In genomic region chr4:128774467-128774866, GRCm38 (mm10) we compare ENCODE assay signal across 8 mouse cellular contexts. TPM values are rescaled to one million over a fixed set of nuclear protein-coding genes. Genes with fewer than 3 reads are reported as not detected.
DNase-seq lines count a peak whose midpoint lies in the region; ATAC-seq and TF ChIP-seq lines count a peak whose summit lies in the region.
"Had no signal": no experiment of that assay in that cellular context is flagged by ENCODE, and none has a peak within 500 bp of the region (broad histone marks: within the 10 kb centered on the region; RNA-seq: fewer than 3 reads in every experiment).

No protein-coding gene starts in this region.

- no peaks in the 10 kb centered on the region; the same call in 1 of the 2 replicates for H3K36me3 ChIP-seq in liver, embryonic 14.5 days (replicated peaks; ENCODE audit: control insufficient read depth, insufficient read depth, low read depth)

- no peak for TF ChIP-seq EP300 in liver, embryonic 14.5 days (IDR thresholded peaks at IDR 0.05; ENCODE audit: low read depth)

- H3K4me1 ChIP-seq in liver, embryonic 14.5 days (replicated peaks; ENCODE audit: control insufficient read depth in 2 of 2, insufficient read depth in 2 of 2, low read length in 1 of 2) = no peaks in the 10 kb centered on the region; a peak in 1 of 4 replicates

- ATAC-seq in activated CD4-positive, CD25-positive, alpha-beta regulatory T cell, adult 4 months = peak; percentile 52
- ATAC-seq in erythroid progenitor cell, adult 5-6 weeks (replicated peaks; ENCODE audit: low FRiP score, poor library complexity, severe bottlenecking) = peak; percentile 53; the same call in 1 of the 2 replicates
- ATAC-seq in liver, embryonic 14.5 days (ENCODE audit: insufficient read depth) = peak; percentile 27; the same call in 1 of the 2 replicates

- H3K27ac ChIP-seq in layer of hippocampus, adult 2 months = no peak overlapping the region
- H3K27ac ChIP-seq in liver, embryonic 14.5 days = no peak overlapping the region
- H3K27ac ChIP-seq: heart, embryonic 13.5 days had no signal

- 89% methylated on average over 9 of the region's 9 CpGs for WGBS in liver, embryonic 14.5 days (ENCODE audit: insufficient replicate concordance)

- H3K9me3 ChIP-seq in liver, embryonic 14.5 days (ENCODE audit: control insufficient read depth, low read length) = no peaks in the 10 kb centered on the region
- H3K9me3 ChIP-seq: heart, embryonic 13.5 days had no signal

- H3K9ac ChIP-seq in liver, embryonic 14.5 days (replicated peaks) = no peak overlapping the region
- H3K9ac ChIP-seq: heart, embryonic 13.5 days had no signal

- no peaks in the 10 kb centered on the region for H3K27me3 ChIP-seq in liver, embryonic 14.5 days (ENCODE audit: control insufficient read depth, insufficient read depth, low read length)
- H3K27me3 ChIP-seq: heart, embryonic 13.5 days had no signal

- peak; percentile 29 to 58 for DNase-seq in layer of hippocampus, adult 2 months (ENCODE audit: low spot score in 2 of 2)
- no peak for DNase-seq in layer of hippocampus, adult 9-11 months
- peak; percentile 70 for DNase-seq in ES-CJ7 (ENCODE audit: low read depth, low spot score)
- peak in 2 of 3 experiments; percentile 23 to 25 for DNase-seq in liver, embryonic 14.5 days (ENCODE audit: low read depth in 3 of 3, low spot score in 3 of 3)
- DNase-seq in spleen, postnatal 4 days (ENCODE audit: low spot score in 2 of 2) = peak; percentile 60 to 88

- H3K4me3 ChIP-seq in layer of hippocampus, adult 2 months = no peak overlapping the region
- H3K4me3 ChIP-seq in liver, embryonic 14.5 days (ENCODE audit: insufficient read depth in 1 of 2, low read depth in 2 of 2, low read length in 2 of 2) = no peak overlapping the region
- H3K4me3 ChIP-seq: heart, embryonic 13.5 days had no signal

- peak; percentile 96 for TF ChIP-seq CTCF in layer of hippocampus, adult 2 months (conservative IDR thresholded peaks at IDR 0.05)
- peak; percentile 89 for TF ChIP-seq CTCF in liver, embryonic 14.5 days (IDR thresholded peaks at IDR 0.05; ENCODE audit: low read depth)

- no peak overlapping the region for H3K4me2 ChIP-seq in liver, embryonic 14.5 days (ENCODE audit: low read depth)
- H3K4me2 ChIP-seq: heart, embryonic 13.5 days had no signal

RNA-seq across cellular contexts. Expression of gene A3galt2, which starts 19.3 kb away (rescaled TPM):
- under 1 TPM; 0.20 to 0.26 TPM for total RNA-seq in layer of hippocampus, adult 2 months (2021)
- not detected for polyA plus RNA-seq in activated CD4-positive, CD25-positive, alpha-beta regulatory T cell, adult 4 months (2017; shearing (Covaris generic))
- total RNA-seq in erythroid progenitor cell, adult 5-6 weeks (2015; ENCODE audit: low replicate concordance) = not detected in 2 replicates
- 0.08 TPM in 1 of 2 replicates, not detected in the other for total RNA-seq in erythroid progenitor cell, adult 5-6 weeks (2017; ENCODE audit: low replicate concordance)
- polyA plus RNA-seq in liver, embryonic 14.5 days (2012; rRNA removed) = 0.06 and 0.09 TPM in 2 replicates
- polyA plus RNA-seq in liver, embryonic 14.5 days (2014; fragmentation: Nextera tagmentation; extraction: Ambion mirVana) = 0.04 TPM in 1 of 2 replicates, not detected in the other

RNA-seq across cellular contexts. Expression of gene Zfp362, which starts 31.4 kb away (rescaled TPM):
- 10 to 100 TPM; 25.8 to 26.8 TPM for total RNA-seq in layer of hippocampus, adult 2 months (2021)
- 10 to 100 TPM in 1 of 2 experiments, 1 to 10 TPM in 1; 6.9 to 13.2 TPM for polyA plus RNA-seq in activated CD4-positive, CD25-positive, alpha-beta regulatory T cell, adult 4 months (2017; shearing (Covaris generic))
- 8.6 and 10.5 TPM in 2 replicates for total RNA-seq in erythroid progenitor cell, adult 5-6 weeks (2015; ENCODE audit: low replicate concordance)
- 0.08 and 0.26 TPM in 2 replicates for total RNA-seq in erythroid progenitor cell, adult 5-6 weeks (2017; ENCODE audit: low replicate concordance)
- 7.6 and 8.2 TPM in 2 replicates for polyA plus RNA-seq in liver, embryonic 14.5 days (2012; rRNA removed)
- 6.2 and 7.4 TPM in 2 replicates for polyA plus RNA-seq in liver, embryonic 14.5 days (2014; fragmentation: Nextera tagmentation; extraction: Ambion mirVana)
